Mouse (Mus musculus): Measurements from ENCODE around the gene Unc5a.

- TF ChIP-seq TAL1 (IDR thresholded peaks at IDR 0.05; ENCODE audit: low read length) (no peak), GATA1 (IDR thresholded peaks at IDR 0.05; ENCODE audit: low read length) (no peak)
Observed at GRCm38 (mm10) chr13:55017154-55017897, 68.1 kb downstream of the Unc5a start.

All from erythroblast, embryonic 14.5 days (primary cell).